Mouse (Mus musculus) heart, postnatal 4 days (tissue): ENCODE results near the gene Stab1. TPM values are rescaled to one million over a fixed set of nuclear protein-coding genes. Genes with fewer than 3 reads are reported as not detected.
A peak's percentile ranks its signal among the peaks of the same experiment; 100 is the strongest.

Source experiments
- DNase-seq: peaks from one replicate; pipeline ENCODE4 v3.0.0; 2021
- total RNA-seq, 2 experiments: library from RNA; stranded (reverse); gene quantifications; 2 replicates each; pipeline ENCODE4 v1.2.3; 2021

The Stab1 gene
- total RNA-seq, 2 experiments from 2014 or later: 77.1 to 84.3 TPM

DNA sequence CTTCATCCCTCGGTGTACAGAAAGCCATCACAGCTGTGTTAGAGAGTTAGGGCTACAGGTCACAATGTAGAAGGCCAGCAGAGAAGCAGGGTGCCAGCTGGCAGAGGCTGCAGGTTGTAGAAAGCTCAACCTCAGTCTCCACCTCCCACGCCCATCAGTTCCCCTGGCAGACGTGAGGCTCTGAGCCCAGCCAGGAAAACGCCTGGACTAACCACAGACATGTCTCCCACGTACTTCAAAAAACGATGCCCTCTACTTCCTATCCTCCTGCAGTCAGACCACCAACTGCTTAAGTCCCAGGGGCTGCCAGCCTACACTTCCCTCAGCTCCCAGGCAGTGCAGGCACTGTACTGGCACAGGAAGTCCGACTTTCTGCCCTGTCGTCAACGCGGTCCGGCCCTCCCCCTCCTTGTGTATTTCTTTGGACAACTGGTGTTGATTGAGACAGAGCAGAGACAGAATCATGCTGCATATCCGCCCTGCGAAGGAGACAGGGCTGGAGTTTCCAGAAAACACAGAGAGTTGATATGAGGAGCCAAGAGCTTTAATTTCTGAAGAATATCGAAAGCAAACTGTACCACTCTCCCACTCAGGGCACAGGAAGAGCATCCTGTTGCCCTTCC is 26.6 kb upstream of the Stab1 start:
- DNase-seq: peak; percentile 87

- no peak for DNase-seq
These were observed 26.0 kb upstream of the Stab1 start for GRCm38 (mm10) chr14:31194441-31194840.

- no peak for DNase-seq
These were observed 25.4 kb upstream of the Stab1 start for GRCm38 (mm10) chr14:31193791-31194190.

- DNase-seq: peak; percentile 54
These were observed 23.5 kb upstream of the Stab1 start for GRCm38 (mm10) chr14:31191936-31192335.

GRCm38 (mm10) chr14:31189348-31189747 is 20.9 kb upstream of the Stab1 start:
- no peak for DNase-seq

- no peak for DNase-seq
These were observed 20.3 kb upstream of the Stab1 start for GRCm38 (mm10) chr14:31188771-31189181.

- DNase-seq: peak; percentile 79
These were observed 18.2 kb upstream of the Stab1 start for GRCm38 (mm10) chr14:31186656-31187055.

DNA sequence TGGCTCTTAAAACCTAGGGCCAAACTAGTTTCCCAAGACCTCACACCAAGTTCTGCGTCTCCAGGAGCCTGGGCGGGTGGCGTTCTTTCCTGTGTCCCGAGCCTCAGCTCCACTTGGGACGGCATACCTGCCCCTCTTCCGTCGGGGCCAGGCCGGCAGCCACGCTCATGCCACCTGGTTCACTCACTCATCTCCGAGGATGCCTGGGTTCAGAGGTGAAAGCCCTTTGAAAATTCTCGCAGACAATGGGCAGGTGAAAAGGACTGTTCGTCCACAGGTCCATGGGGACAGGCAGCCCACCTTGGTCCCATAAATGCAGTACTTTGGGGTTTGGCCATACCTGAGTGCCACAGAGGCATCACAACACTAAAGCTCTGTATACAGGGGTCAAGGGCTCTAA is 15.8 kb upstream of the Stab1 start:
- no peak for DNase-seq

DNA sequence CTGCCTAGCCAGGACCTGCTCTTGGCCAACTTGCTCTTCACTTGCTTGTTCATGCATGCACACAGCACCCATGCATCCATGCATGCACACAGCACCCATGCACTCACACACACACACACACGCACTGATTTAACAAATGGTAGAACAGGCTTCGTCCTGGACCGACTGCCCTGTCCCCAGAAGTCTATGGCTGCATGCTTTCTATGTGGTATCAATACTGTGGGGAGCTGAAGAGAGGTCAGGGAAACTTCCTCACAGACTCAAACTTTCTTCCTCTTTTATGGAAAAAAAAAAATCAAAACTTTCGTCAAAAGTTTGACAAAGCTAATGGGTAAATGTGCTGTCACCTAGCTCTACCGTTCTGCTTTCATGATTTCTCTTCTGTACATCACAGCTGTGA is 15.1 kb upstream of the Stab1 start:
- DNase-seq: no peak

DNA sequence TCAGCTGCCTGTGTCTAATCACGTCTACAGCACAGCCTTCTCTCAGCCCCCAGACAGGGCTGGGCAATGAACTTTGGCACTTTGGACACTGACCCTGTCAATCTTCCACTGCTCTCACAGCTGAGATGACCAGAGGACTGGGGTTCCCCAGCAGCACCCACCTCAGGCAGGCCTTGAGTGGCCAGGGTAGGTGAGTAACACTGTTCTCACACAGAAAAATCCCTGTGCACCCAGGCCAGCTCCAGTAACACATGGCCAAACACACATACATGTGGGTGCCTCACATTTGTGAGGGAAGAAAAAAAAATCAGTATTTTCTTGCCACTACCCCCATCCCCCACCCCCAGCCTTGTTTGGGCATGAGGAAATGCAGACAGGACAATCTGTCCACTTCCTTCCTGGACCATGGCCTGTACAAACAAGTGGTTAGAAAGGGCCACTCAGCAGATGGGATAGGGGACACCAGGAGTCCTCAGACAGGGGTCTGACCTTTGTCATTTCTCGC is 14.4 kb upstream of the Stab1 start:
- DNase-seq: no peak

DNA sequence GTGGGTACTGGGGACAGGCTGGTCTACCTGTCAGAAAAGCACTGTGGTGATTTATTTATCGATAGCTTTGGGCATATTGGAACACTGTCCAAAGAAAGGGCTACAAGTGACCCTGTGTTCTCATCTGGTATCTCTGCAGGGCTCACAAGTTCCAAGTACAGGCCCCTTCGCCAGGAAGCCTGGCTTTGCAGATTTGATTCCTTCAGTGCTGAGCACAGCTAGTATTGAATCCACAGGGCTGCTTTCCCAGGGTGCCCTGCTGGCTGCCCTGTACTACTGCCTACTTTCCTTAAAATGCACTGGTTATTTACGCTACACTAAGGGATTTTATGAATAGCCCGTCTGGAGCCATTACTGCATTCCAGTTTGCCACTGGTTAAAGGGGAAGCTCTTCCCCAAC is 13.1 kb upstream of the Stab1 start:
- DNase-seq: no peak

DNA sequence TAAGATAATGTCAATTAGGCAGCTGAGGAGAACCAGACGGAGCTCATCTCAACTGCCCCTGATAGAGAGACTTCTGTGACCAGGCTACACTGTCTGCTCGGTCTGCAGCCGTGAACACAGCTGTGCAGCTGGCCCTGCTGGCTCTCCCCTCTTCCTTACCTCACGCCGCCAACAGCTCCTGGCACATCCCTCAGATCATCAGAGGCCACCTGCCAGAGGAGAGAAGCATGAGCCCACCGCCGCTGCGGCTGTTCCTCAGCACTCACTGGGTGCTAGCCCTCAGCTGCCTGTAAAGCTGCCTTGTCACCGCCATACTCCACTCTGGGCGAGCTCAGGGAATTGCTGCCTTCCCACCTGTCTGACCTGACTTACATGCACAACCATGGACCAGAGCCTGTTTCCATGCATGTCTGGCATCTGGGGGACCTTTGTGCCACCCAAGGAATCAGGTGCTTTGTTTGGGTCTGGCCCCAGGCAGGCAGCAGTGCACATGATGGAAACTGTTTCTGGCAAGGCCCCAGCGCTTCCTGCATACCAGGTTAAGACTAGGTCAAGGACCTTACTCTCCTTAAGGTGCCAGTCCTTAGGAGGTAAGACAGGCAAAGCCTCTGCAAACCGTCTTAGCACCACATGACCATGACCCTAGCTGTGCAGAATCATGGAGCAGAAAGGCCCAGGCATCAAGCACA is 11.4 kb upstream of the Stab1 start:
- no peak for DNase-seq

DNA sequence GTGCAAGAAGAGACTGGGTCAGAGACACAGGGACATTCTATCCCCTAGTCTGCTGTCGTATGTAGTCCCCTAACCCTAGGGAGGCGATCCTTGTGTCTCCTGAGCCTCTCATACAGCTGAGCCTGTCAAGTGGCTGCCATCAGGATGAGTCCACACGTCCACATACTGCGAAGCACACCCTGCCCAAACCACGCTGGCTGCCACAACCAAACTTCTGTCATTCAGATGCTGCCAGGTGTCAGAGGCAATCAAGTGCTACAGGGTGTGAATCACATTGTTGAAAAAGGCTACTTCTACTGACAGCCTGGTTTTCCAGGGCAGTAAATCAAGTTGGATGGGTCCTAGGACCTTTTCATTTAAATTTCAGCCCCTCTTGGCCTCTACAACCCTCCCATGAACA is 9.3 kb upstream of the Stab1 start:
- DNase-seq: no peak

DNA sequence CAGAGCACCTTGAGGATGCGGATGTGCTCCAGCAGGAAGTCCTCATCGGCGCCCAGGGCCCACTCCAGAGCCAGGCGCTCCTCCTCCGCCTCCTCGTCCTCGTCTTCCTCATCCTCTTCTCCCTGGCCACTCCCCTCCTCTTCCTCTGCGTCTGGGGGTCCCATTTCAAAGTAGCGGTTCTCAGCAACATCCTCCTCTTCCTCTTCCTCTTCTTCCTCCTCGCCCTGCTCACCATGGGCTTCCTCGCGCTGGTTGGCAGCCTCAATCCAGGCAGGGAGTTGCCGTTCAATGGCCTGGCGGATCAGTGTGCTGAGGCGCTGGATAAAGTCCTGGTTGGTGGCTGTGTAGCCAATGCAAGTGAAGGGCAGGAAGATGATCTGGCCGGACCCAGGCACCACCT is 8.8 kb upstream of the Stab1 start:
- no peak for DNase-seq

GRCm38 (mm10) chr14:31173537-31173936 is 5.1 kb upstream of the Stab1 start:
- DNase-seq: no peak

DNA sequence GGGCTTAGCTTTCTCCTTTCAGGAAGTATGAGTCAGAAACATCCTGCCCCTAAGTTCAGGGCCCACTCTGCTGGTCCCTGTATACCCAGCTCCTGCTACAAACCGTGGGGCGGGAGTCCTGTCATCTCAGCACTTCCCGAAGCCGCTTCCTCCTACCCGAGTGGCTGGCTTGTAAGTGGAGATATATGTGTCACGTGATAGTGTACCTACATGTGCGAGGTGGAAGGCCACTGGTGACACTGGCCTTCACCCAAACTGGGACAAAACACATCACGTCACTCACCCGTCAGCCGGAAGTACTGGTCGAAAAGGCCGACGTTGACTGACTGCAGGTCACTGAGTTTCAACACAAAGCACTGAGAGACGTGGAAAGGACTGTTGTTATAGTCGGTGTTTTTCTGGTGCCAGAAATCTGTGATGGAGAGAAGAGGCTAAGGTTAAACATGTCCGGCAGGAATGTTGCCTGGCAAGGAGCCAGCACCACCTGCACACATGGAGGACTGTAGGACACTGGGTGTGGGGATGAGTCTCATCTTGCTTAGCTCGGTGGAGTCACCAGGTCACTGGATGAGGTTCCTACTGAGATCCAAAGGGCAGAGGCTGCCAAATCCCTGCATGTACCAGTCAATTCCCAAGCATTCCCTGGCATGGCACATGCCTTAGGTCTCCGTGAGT is 4.5 kb upstream of the Stab1 start:
- peak; percentile 41 for DNase-seq

- no peak for DNase-seq
These were observed 3.4 kb upstream of the Stab1 start for GRCm38 (mm10) chr14:31171821-31172220.

GRCm38 (mm10) chr14:31171386-31171785 is 2.9 kb upstream of the Stab1 start:
- peak; percentile 42 for DNase-seq

- no peak for DNase-seq
These were observed 2.5 kb upstream of the Stab1 start for GRCm38 (mm10) chr14:31170963-31171362.

GRCm38 (mm10) chr14:31169508-31169907 is 1.1 kb upstream of the Stab1 start:
- no peak for DNase-seq

GRCm38 (mm10) chr14:31166827-31167226 is 1.6 kb downstream of the Stab1 start:
- DNase-seq: no peak

GRCm38 (mm10) chr14:31165991-31166630 is 2.3 kb downstream of the Stab1 start:
- peak; percentile 34 for DNase-seq

GRCm38 (mm10) chr14:31165458-31165857 is 3.0 kb downstream of the Stab1 start:
- no peak for DNase-seq
